Mouse (Mus musculus): Measurements from ENCODE around the gene 4930503B20Rik. TPM values are rescaled to one million over a fixed set of nuclear protein-coding genes. Genes with fewer than 3 reads are reported as not detected.

Gene 4930503B20Rik
- polyA plus RNA-seq, 1 experiment from 2014 or later = not detected

GRCm38 (mm10) chr3:146681696-146682095 lies 30.6 kb upstream of the 4930503B20Rik start:
- 90% methylated on average over 8 of the region's 8 CpGs for WGBS
- Histone ChIP-seq H3K4me3 (ENCODE audit: low read depth, low read length) (no peak overlapping the region), H3K27me3 (ENCODE audit: control insufficient read depth, insufficient read depth, low read length) (no peaks in the 10 kb centered on the region), H3K9ac (ENCODE audit: low read length) (no peak overlapping the region), H3K36me3 (ENCODE audit: control insufficient read depth, insufficient read depth, low read length) (no peaks in the 10 kb centered on the region), H3K4me1 (ENCODE audit: control insufficient read depth, insufficient read depth, low read length) (peaks cover 8% of the 10 kb centered on the region; the same call in 1 of the 2 replicates), H3K9me3 (ENCODE audit: control insufficient read depth, low read length) (no peaks in the 10 kb centered on the region), H3K4me2 (no peak overlapping the region), H3K27ac (ENCODE audit: low read depth, low read length) (no peak overlapping the region)
- DNase-seq (ENCODE audit: low spot score, missing footprints) (peak; percentile 78), ATAC-seq (ENCODE audit: low FRiP score) (no peak)

DNA sequence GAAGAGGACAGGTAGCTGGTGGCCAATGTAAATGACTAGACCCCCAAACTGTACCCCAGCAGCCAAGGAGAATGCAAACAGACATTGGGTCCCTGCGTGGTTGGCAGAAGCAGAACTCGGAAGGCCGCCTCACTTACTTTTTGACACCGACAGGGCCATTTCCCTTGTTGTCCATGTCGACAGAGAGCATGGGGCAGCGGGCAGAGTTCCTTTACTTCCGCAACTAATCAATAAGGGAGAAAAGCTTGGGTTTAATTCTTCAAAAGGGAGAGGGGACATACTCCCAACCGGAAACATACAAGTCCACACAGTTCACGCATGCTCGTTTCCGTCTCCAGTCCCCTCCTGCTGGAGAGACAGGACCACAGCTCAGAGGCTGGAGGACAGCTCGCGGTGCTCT lies 29.5 kb upstream of the 4930503B20Rik start:
- Histone ChIP-seq H3K4me1 (ENCODE audit: control insufficient read depth, insufficient read depth, low read length) (peaks cover 8% of the 10 kb centered on the region; the same call in 1 of the 2 replicates), H3K4me2 (no peak overlapping the region), H3K27me3 (ENCODE audit: control insufficient read depth, insufficient read depth, low read length) (no peaks in the 10 kb centered on the region), H3K9me3 (ENCODE audit: control insufficient read depth, low read length) (no peaks in the 10 kb centered on the region), H3K27ac (ENCODE audit: low read depth, low read length) (no peak overlapping the region), H3K9ac (ENCODE audit: low read length) (no peak overlapping the region), H3K36me3 (ENCODE audit: control insufficient read depth, insufficient read depth, low read length) (no peaks in the 10 kb centered on the region), H3K4me3 (ENCODE audit: low read depth, low read length) (no peak overlapping the region)
- whole genome bisulfite sequencing = 93% methylated on average over 13 of the region's 13 CpGs
- ATAC-seq (ENCODE audit: low FRiP score) (no peak), DNase-seq (ENCODE audit: low spot score, missing footprints) (peak; percentile 76)

GRCm38 (mm10) chr3:146679646-146680045 lies 28.5 kb upstream of the 4930503B20Rik start:
- ATAC-seq (ENCODE audit: low FRiP score) (no peak), DNase-seq (ENCODE audit: low spot score, missing footprints) (no peak)
- no peak overlapping the region for H3K27ac ChIP-seq (ENCODE audit: low read depth, low read length)

GRCm38 (mm10) chr3:146676193-146676592 lies 25.1 kb upstream of the 4930503B20Rik start:
- no peaks in the 10 kb centered on the region for H3K27me3 ChIP-seq (ENCODE audit: control insufficient read depth, insufficient read depth, low read length)
- no peak overlapping the region for H3K4me2 ChIP-seq
- no peak overlapping the region for H3K4me3 ChIP-seq (ENCODE audit: low read depth, low read length)
- no peak for DNase-seq (ENCODE audit: low spot score, missing footprints)
- no peak overlapping the region for H3K27ac ChIP-seq (ENCODE audit: low read depth, low read length)
- no peak for ATAC-seq (ENCODE audit: low FRiP score)
- H3K36me3 ChIP-seq (ENCODE audit: control insufficient read depth, insufficient read depth, low read length) = no peaks in the 10 kb centered on the region
- 94% methylated on average over 4 of the region's 4 CpGs for WGBS
- no peak overlapping the region for H3K9ac ChIP-seq (ENCODE audit: low read length)
- no peaks in the 10 kb centered on the region for H3K9me3 ChIP-seq (ENCODE audit: control insufficient read depth, low read length)
- no peaks in the 10 kb centered on the region for H3K4me1 ChIP-seq (ENCODE audit: control insufficient read depth, insufficient read depth, low read length)

More at GRCm38 (mm10) chr3:146679646-146680045, 28.5 kb upstream of the 4930503B20Rik start:
- Histone ChIP-seq H3K9me3 (ENCODE audit: control insufficient read depth, low read length) (no peaks in the 10 kb centered on the region), H3K36me3 (ENCODE audit: control insufficient read depth, insufficient read depth, low read length) (no peaks in the 10 kb centered on the region), H3K4me1 (ENCODE audit: control insufficient read depth, insufficient read depth, low read length) (0 out of 2 replicates have a peak, but pooled peaks cover 4% of the 10 kb centered on the region), H3K9ac (ENCODE audit: low read length) (no peak overlapping the region), H3K27me3 (ENCODE audit: control insufficient read depth, insufficient read depth, low read length) (no peaks in the 10 kb centered on the region), H3K4me3 (ENCODE audit: low read depth, low read length) (no peak overlapping the region), H3K4me2 (no peak overlapping the region)
- WGBS = 92% methylated on average over 16 of the region's 16 CpGs

DNA sequence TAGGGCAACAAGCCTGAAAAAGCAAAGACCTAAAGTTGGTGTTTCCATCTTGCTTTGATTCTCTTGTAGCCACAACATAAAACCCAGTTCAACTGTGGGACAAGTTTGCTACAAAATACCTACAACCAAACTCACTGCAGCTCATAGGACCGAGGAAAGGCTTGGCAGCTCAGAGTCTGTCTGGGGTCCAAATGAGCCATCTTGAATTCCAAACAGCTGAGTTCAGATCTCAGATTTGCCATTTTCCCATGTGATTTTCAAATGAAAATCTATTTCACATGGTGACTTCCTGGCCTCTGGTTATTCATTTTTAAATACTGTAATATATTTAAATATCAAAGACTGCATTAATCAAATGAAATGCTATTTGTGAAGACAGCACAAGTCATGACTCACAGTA lies 24.0 kb upstream of the 4930503B20Rik start:
- ATAC-seq (ENCODE audit: low FRiP score) = no peak
- Histone ChIP-seq H3K4me2 (no peak overlapping the region), H3K36me3 (ENCODE audit: control insufficient read depth, insufficient read depth, low read length) (no peaks in the 10 kb centered on the region), H3K27ac (ENCODE audit: low read depth, low read length) (no peak overlapping the region), H3K4me3 (ENCODE audit: low read depth, low read length) (no peak overlapping the region), H3K27me3 (ENCODE audit: control insufficient read depth, insufficient read depth, low read length) (no peaks in the 10 kb centered on the region), H3K4me1 (ENCODE audit: control insufficient read depth, insufficient read depth, low read length) (no peaks in the 10 kb centered on the region), H3K9ac (ENCODE audit: low read length) (no peak overlapping the region), H3K9me3 (ENCODE audit: control insufficient read depth, low read length) (no peaks in the 10 kb centered on the region)
- no peak for DNase-seq (ENCODE audit: low spot score, missing footprints)
- WGBS = 79% methylated on average over 1 of the region's 1 CpGs

DNA sequence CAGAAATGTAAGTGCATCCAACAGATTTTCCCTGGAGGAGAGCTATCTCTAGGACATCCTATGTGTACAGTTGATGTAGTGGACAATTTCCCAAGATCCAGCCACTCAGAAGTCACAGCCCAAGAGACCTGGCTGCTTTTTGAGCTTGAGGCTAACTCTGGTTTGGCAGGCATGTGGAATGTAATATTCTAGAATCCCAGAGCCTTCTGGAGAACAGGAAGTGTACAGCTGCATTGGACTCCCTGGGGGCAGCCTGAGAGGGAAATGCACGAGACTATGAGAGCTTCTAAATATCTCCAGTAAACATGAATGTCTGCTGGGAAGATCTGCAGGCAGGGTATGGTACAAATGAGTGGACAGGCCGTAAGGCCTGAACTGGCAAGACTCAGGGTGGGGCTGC lies 20.0 kb upstream of the 4930503B20Rik start:
- Histone ChIP-seq H3K4me3 (ENCODE audit: low read depth, low read length) (no peak overlapping the region), H3K4me2 (no peak overlapping the region), H3K9me3 (ENCODE audit: control insufficient read depth, low read length) (no peaks in the 10 kb centered on the region), H3K27me3 (ENCODE audit: control insufficient read depth, insufficient read depth, low read length) (no peaks in the 10 kb centered on the region), H3K9ac (ENCODE audit: low read length) (no peak overlapping the region), H3K36me3 (ENCODE audit: control insufficient read depth, insufficient read depth, low read length) (no peaks in the 10 kb centered on the region), H3K4me1 (ENCODE audit: control insufficient read depth, insufficient read depth, low read length) (no peaks in the 10 kb centered on the region), H3K27ac (ENCODE audit: low read depth, low read length) (no peak overlapping the region)
- 70% methylated on average over 2 of the region's 2 CpGs for WGBS
- DNase-seq (ENCODE audit: low spot score, missing footprints) (no peak), ATAC-seq (ENCODE audit: low FRiP score) (no peak)

DNA sequence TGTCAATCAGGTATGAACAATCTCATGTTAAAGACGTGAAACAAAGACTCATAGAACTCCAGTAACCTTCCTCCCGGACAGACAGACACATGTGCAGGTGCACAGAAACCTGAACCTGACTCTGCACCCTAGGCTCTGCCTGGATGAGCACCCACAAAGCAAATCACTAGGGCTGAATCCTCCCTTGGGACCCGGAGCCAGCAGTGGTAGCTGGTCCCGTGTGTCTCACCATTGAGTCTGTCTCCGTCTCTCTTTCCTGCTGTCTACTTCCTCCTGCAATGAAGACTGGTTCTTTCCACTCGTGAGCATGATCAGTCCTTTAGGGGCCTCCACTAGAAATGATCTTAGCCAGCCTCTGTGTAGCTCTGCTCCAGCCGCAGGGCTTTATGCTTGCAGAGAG lies 10.8 kb upstream of the 4930503B20Rik start:
- no peaks in the 10 kb centered on the region for H3K36me3 ChIP-seq (ENCODE audit: control insufficient read depth, insufficient read depth, low read length)
- H3K9me3 ChIP-seq (ENCODE audit: control insufficient read depth, low read length) = no peaks in the 10 kb centered on the region
- 84% methylated on average over 7 of the region's 7 CpGs for WGBS
- DNase-seq (ENCODE audit: low spot score, missing footprints) (no peak), ATAC-seq (ENCODE audit: low FRiP score) (no peak)
- H3K27ac ChIP-seq (ENCODE audit: low read depth, low read length) = no peak overlapping the region
- H3K4me1 ChIP-seq (ENCODE audit: control insufficient read depth, insufficient read depth, low read length) = no peaks in the 10 kb centered on the region
- no peak overlapping the region for H3K4me3 ChIP-seq (ENCODE audit: low read depth, low read length)
- H3K27me3 ChIP-seq (ENCODE audit: control insufficient read depth, insufficient read depth, low read length) = no peaks in the 10 kb centered on the region
- H3K4me2 ChIP-seq = no peak overlapping the region
- no peak overlapping the region for H3K9ac ChIP-seq (ENCODE audit: low read length)

DNA sequence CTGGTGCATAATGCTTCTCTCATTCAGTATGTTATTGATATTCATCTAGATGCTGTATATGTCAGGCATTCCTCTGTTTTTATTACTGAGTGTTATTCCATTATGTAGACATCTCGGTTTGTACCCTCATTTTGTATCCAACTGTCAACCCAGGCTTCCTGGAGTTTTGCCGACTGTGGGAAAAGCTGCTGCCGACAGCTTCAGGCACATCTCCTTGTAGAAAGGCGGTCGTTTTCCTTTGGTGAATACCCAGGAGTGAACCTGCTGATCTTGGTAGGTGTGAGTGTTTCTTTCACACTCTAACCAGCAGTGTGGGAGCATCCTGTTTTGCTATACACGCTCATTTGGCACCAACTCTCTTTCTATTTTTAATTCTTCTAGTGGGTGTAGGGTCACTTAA lies 9.9 kb upstream of the 4930503B20Rik start:
- Histone ChIP-seq H3K27me3 (ENCODE audit: control insufficient read depth, insufficient read depth, low read length) (no peaks in the 10 kb centered on the region), H3K4me3 (ENCODE audit: low read depth, low read length) (no peak overlapping the region), H3K27ac (ENCODE audit: low read depth, low read length) (no peak overlapping the region), H3K9me3 (ENCODE audit: control insufficient read depth, low read length) (no peaks in the 10 kb centered on the region), H3K4me2 (no peak overlapping the region), H3K36me3 (ENCODE audit: control insufficient read depth, insufficient read depth, low read length) (no peaks in the 10 kb centered on the region), H3K9ac (ENCODE audit: low read length) (no peak overlapping the region), H3K4me1 (ENCODE audit: control insufficient read depth, insufficient read depth, low read length) (no peaks in the 10 kb centered on the region)
- ATAC-seq (ENCODE audit: low FRiP score) (no peak), DNase-seq (ENCODE audit: low spot score, missing footprints) (no peak)
- 87% methylated on average over 6 of the region's 6 CpGs for WGBS

- Histone ChIP-seq H3K27me3 (ENCODE audit: control insufficient read depth, insufficient read depth, low read length) (no peaks in the 10 kb centered on the region), H3K4me2 (no peak overlapping the region), H3K4me3 (ENCODE audit: low read depth, low read length) (no peak overlapping the region), H3K9ac (ENCODE audit: low read length) (no peak overlapping the region), H3K4me1 (ENCODE audit: control insufficient read depth, insufficient read depth, low read length) (no peaks in the 10 kb centered on the region), H3K27ac (ENCODE audit: low read depth, low read length) (no peak overlapping the region), H3K9me3 (ENCODE audit: control insufficient read depth, low read length) (no peaks in the 10 kb centered on the region), H3K36me3 (ENCODE audit: control insufficient read depth, insufficient read depth, low read length) (no peaks in the 10 kb centered on the region)
- DNase-seq (ENCODE audit: low spot score, missing footprints) (no peak), ATAC-seq (ENCODE audit: low FRiP score) (no peak)
- 86% methylated on average over 5 of the region's 5 CpGs for WGBS
Observed at GRCm38 (mm10) chr3:146659321-146659720, 8.2 kb upstream of the 4930503B20Rik start.
